Mouse (Mus musculus): ENCODE data around the gene Mre11a. TPM values are rescaled to one million over a fixed set of nuclear protein-coding genes. Genes with fewer than 3 reads are reported as not detected.

Mre11a gene
- polyA plus RNA-seq, 1 experiment from 2014 or later = 10.8 TPM

DNA sequence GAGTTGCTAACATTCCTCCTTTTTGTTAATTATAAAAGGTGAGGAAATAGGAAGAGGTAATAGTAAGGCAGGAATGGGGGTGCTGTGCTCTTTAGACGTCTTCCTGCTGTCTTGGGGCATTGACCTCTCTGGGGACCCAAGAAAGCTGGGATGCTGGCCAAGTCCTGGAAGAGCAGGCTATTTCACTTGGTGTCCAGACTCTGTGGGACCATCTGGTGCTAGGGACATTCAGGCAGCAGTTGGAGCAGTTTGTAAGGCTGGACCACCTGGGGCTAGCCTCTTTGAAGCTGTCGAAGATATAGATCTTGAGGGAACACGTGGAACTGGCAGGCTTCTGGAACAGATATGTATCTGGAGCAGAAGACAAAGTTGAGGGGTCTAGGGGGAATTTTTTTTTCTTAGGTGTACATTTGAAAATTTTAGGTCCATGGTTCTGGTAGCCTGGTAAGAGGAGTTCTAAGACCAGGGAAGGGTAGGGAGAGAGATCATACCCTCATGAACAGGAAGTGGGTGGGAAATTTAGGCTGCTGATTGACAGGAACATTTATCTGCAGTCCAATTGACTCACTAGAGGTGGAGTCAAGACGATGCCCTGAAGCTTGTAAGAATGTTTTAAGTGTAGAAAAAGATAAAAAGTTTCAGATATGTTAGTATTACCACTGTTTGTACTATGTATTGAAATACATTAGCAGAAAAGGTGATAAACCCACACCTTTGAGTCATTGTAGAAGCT lies 72.6 kb downstream of the Mre11a start:
- H3K27ac ChIP-seq (replicated peaks) = no peak overlapping the region
- no peak overlapping the region for H3K4me2 ChIP-seq
- no peaks in the 10 kb centered on the region for H3K9me3 ChIP-seq (replicated peaks)
- no peaks in the 10 kb centered on the region for H3K36me3 ChIP-seq
- peaks cover 12% of the 10 kb centered on the region for H3K4me1 ChIP-seq
- 52% methylated on average over 4 of the region's 4 CpGs for WGBS
- no peak overlapping the region for H3K9ac ChIP-seq (replicated peaks)
- peaks cover 30% of the 10 kb centered on the region for H3K27me3 ChIP-seq (replicated peaks)
- H3K4me3 ChIP-seq (replicated peaks) = no peak overlapping the region
- no peak for ATAC-seq (ENCODE audit: low FRiP score)

DNA sequence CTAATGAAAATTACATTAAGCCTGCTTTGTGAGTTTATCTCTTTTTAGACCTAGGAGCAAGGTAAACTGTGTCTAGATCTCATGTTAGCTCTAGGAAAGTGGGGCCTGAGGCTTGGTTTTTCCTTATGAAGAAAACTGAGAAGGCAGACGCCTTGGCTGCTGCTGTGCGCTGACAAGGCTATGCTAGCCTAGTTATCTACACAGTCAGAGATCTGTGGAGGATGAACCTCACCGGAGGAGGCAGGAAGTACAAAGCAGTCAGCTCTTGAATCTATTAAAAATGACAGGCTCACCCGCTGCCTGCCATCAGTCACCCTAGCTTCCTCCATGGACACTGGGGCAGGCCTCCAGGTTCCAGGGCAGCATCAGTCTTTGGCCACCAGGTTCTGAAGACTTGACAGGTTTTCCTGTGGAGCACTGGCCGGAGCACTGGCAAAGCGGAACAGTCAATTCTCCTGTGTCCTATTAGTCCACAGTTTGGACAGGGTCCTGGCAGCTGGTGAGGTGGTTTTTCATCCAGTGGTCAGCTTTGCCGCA lies 73.8 kb downstream of the Mre11a start:
- H3K4me1 ChIP-seq = peaks cover 12% of the 10 kb centered on the region
- no peak for ATAC-seq (ENCODE audit: low FRiP score)
- WGBS = 83% methylated on average over 7 of the region's 7 CpGs
- no peak overlapping the region for H3K9ac ChIP-seq (replicated peaks)
- H3K36me3 ChIP-seq = no peaks in the 10 kb centered on the region
- H3K27ac ChIP-seq (replicated peaks) = no peak overlapping the region
- no peak overlapping the region for H3K4me2 ChIP-seq
- H3K27me3 ChIP-seq (replicated peaks) = peaks cover 31% of the 10 kb centered on the region
- no peak overlapping the region for H3K4me3 ChIP-seq (replicated peaks)
- H3K9me3 ChIP-seq (replicated peaks) = no peaks in the 10 kb centered on the region

DNA sequence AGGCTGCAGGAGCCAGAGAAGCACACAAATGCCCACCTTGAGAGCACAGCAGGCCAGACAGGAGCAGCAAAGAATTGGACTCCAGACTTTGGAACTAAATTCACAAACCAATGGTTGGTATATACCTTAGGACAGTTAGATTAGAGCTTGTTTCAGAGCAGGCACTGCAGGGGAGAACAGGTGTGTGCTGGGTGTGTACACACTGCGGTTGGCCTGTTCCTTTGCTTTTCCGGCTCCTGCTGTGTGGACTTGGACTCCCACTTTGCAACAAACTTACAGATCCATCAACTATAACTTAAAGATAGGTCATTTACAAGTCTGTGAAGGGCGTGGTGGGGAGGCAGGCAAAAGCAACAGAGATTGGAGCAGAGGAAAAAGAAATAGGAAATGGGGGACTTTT lies 74.3 kb downstream of the Mre11a start:
- no peak for ATAC-seq (ENCODE audit: low FRiP score)
- Histone ChIP-seq H3K4me2 (no peak overlapping the region), H3K4me3 (replicated peaks) (no peak overlapping the region), H3K27ac (replicated peaks) (no peak overlapping the region), H3K9me3 (replicated peaks) (no peaks in the 10 kb centered on the region), H3K4me1 (peaks cover 12% of the 10 kb centered on the region), H3K36me3 (no peaks in the 10 kb centered on the region), H3K27me3 (replicated peaks) (peaks cover 31% of the 10 kb centered on the region), H3K9ac (replicated peaks) (no peak overlapping the region)
- 87% methylated on average over 3 of the region's 3 CpGs for WGBS

DNA sequence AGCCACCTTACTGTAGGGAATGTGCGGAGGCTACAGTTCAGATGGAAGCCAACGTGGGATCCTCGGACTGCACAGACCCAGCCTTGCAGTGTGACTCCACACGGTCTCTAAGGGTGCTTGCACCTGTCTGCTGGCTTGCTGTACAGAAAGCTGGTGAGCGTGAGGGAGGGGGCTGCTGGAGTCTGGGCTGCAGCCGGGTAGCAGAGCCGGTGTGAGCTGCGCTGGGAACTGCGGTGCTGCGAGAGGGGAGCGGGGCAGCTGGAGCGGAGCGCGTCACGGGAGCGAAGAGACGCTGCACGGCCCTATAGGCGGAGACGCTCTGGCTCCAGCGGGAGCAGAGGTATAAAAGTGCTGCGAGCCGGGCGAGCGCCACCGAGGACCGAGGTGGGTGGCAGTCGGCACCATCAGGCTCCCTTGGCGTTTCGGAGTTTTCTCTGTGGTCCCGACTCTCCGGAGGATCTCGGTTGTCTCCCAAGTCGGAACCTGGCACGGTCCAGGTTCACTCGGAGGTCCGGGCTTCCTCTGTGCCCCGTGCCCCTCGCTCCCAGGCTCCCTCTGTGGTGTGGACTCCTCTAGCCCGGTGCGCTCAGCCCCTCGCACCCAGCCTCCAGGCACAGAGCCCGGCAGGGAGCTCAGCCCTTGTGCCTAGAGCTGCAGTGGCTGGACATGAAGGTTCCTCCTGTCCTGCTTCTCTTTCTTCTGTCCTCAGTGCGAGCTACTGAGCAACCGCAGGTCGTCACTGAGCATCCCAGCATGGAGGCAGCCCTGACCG lies 75.6 kb downstream of the Mre11a start, which contains the start of gene Gpr83:
Gene Gpr83, plus strand, starts transcription at position 343 of the 772 bp plus-strand sequence.
- Histone ChIP-seq H3K9ac (replicated peaks) (peak within 1 kb of the TSS; percentile 43), H3K27ac (replicated peaks) (no peak within 1 kb of the TSS), H3K4me1 (peaks cover 12% of the 10 kb centered on the region), H3K27me3 (replicated peaks) (peaks cover 31% of the 10 kb centered on the region), H3K4me3 (replicated peaks) (peak within 1 kb of the TSS; percentile 46), H3K9me3 (replicated peaks) (no peaks in the 10 kb centered on the region), H3K36me3 (no peaks in the 10 kb centered on the region), H3K4me2 (peak within 1 kb of the TSS; percentile 97)
- ATAC-seq (ENCODE audit: low FRiP score) = peak; percentile 87
- WGBS = 3% methylated on average over 47 of the region's 47 CpGs

DNA sequence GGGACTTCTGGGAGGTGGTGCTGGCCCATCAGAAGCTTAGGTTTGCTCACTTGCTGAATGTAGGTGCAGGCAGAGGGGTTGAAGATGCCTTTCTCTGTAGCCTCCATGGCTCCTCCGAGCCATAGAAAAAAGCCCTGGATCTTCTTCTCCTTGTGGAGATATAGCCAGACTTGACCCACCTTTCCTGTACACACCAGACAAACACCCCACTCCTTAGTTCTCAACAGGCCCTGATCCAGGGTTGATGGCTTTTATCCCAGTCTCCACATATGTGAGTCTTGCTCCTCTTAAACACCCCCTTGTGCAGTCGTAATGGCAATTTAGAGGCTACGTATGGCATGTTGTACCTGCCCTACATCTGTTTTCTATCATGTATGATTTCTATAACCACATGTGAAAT lies 78.7 kb downstream of the Mre11a start:
- no peak overlapping the region for H3K27ac ChIP-seq (replicated peaks)
- H3K4me2 ChIP-seq = no peak overlapping the region
- no peak overlapping the region for H3K4me3 ChIP-seq (replicated peaks)
- no peaks in the 10 kb centered on the region for H3K9me3 ChIP-seq (replicated peaks)
- no peaks in the 10 kb centered on the region for H3K36me3 ChIP-seq
- 94% methylated on average over 3 of the region's 3 CpGs for WGBS
- no peak overlapping the region for H3K9ac ChIP-seq (replicated peaks)
- H3K4me1 ChIP-seq = peaks cover 12% of the 10 kb centered on the region
- ATAC-seq (ENCODE audit: low FRiP score) = no peak
- peaks cover 31% of the 10 kb centered on the region for H3K27me3 ChIP-seq (replicated peaks)

DNA sequence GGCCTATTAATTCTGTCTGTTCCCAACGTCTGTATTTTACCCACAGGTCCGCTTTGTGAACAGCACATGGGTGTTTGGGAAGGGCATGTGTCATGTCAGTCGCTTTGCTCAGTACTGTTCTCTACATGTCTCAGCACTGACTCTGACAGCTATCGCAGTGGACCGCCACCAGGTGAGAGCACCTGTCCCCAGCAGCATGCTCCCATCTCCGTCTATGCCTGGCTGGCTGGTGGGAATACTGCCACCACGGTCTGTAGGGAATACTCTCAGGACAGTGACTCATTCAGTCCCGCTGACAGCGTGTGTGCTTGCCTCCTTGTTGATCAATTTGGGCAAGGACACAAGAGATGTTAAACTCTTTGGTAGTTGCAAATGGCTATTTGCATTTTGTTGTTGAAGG lies 80.3 kb downstream of the Mre11a start:
- WGBS = 82% methylated on average over 9 of the region's 9 CpGs
- no peaks in the 10 kb centered on the region for H3K9me3 ChIP-seq (replicated peaks)
- no peaks in the 10 kb centered on the region for H3K36me3 ChIP-seq
- no peak overlapping the region for H3K4me2 ChIP-seq
- no peak for ATAC-seq (ENCODE audit: low FRiP score)
- no peak overlapping the region for H3K9ac ChIP-seq (replicated peaks)
- peaks cover 10% of the 10 kb centered on the region for H3K4me1 ChIP-seq
- H3K27ac ChIP-seq (replicated peaks) = no peak overlapping the region
- peaks cover 16% of the 10 kb centered on the region for H3K27me3 ChIP-seq (replicated peaks)
- H3K4me3 ChIP-seq (replicated peaks) = no peak overlapping the region

DNA sequence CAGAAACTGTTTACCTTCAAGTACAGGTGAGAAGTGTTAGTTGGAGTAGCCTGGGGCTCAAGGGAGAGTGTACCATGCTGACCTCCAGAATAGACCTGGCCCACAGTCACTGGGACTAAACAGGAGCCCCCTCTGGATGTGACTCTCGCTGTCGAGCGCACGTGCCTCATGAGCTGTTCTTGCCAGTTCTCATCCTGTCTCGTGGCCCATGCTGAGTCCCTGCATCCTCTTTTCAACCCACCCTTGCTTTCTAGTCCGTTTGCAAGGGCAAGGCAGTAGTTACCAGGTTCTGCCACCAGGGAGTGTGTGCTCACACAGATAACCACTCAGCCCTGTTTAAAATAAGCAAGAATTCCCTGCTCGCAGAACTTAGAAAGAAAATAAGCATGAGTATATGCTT lies 82.5 kb downstream of the Mre11a start:
- Histone ChIP-seq H3K27me3 (replicated peaks) (peaks cover 2% of the 10 kb centered on the region; the same call in 1 of the 2 replicates), H3K36me3 (no peaks in the 10 kb centered on the region), H3K9ac (replicated peaks) (no peak overlapping the region), H3K4me1 (peaks cover 2% of the 10 kb centered on the region; the same call in 1 of the 2 replicates), H3K27ac (replicated peaks) (no peak overlapping the region), H3K9me3 (replicated peaks) (no peaks in the 10 kb centered on the region), H3K4me2 (no peak overlapping the region), H3K4me3 (replicated peaks) (no peak overlapping the region)
- ATAC-seq (ENCODE audit: low FRiP score) = peak; percentile 64; the same call in 1 of the 2 replicates
- 42% methylated on average over 7 of the region's 7 CpGs for WGBS

DNA sequence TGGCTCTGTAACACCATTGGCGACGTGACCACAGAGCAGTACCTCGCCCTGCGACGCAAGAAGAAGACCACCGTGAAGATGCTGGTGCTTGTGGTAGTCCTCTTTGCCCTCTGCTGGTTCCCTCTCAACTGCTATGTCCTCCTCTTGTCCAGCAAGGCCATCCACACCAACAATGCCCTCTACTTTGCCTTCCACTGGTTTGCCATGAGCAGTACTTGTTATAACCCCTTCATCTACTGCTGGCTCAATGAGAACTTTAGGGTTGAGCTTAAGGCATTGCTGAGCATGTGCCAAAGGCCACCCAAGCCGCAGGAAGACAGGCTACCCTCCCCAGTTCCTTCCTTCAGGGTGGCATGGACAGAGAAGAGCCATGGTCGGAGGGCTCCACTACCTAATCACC lies 83.9 kb downstream of the Mre11a start:
- Histone ChIP-seq H3K4me1 (peaks cover 13% of the 10 kb centered on the region), H3K27me3 (replicated peaks) (no peaks in the 10 kb centered on the region), H3K36me3 (no peaks in the 10 kb centered on the region), H3K4me3 (replicated peaks) (no peak overlapping the region), H3K4me2 (no peak overlapping the region), H3K9me3 (replicated peaks) (no peaks in the 10 kb centered on the region), H3K27ac (replicated peaks) (no peak overlapping the region), H3K9ac (replicated peaks) (no peak overlapping the region)
- ATAC-seq (ENCODE audit: low FRiP score) = no peak
- WGBS = 97% methylated on average over 8 of the region's 8 CpGs

DNA sequence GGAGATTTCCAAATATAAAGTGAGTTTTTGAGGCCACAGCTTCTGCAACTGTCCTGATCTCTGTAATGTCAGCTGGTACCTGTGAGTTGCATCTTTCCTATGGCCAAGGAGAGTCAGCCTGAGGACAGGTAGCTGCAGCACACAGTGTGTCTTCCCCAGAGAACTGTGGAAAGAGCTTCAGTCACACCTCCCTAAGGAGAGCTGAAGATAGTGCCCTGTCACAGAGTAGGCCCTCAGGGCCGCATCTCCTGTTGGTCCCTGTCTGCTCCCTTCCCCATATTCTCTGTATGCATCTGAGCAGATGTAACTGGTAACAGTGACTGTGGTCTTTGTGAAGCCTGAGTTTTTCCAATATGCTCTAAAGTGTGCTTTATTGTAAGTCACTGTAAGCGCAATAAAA lies 85.9 kb downstream of the Mre11a start:
- H3K27me3 ChIP-seq (replicated peaks) = no peaks in the 10 kb centered on the region
- WGBS = 95% methylated on average over 2 of the region's 2 CpGs
- ATAC-seq (ENCODE audit: low FRiP score) = no peak

DNA sequence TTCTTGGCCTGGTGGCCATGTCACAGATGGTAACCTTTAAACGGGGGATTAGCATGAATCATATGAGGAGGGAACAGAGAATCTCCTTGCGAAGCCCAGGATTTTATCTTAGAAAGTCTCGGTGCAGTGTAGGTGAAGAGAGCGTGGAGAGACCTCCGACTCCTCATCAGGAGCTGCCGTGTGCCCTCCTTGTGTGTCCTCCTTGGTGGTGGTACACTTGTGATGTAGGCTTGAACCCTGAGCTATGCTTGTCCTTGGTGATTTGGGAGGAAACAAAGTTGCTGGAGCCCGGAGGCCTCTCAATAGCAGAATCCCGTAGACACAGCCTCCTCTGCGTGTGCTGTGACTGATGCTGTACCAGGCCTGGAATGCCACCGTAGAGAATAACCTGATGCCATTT lies 86.3 kb downstream of the Mre11a start:
- Histone ChIP-seq H3K27me3 (replicated peaks) (no peaks in the 10 kb centered on the region), H3K9ac (replicated peaks) (no peak overlapping the region), H3K36me3 (no peaks in the 10 kb centered on the region), H3K27ac (replicated peaks) (no peak overlapping the region), H3K4me3 (replicated peaks) (no peak overlapping the region), H3K4me2 (no peak overlapping the region), H3K9me3 (replicated peaks) (no peaks in the 10 kb centered on the region), H3K4me1 (peaks cover 13% of the 10 kb centered on the region)
- ATAC-seq (ENCODE audit: low FRiP score) = no peak
- 91% methylated on average over 10 of the region's 10 CpGs for WGBS

More for the DNA sequence above, 85.9 kb downstream of the Mre11a start:
- Histone ChIP-seq H3K4me1 (peaks cover 13% of the 10 kb centered on the region), H3K4me3 (replicated peaks) (no peak overlapping the region), H3K9me3 (replicated peaks) (no peaks in the 10 kb centered on the region), H3K9ac (replicated peaks) (no peak overlapping the region), H3K36me3 (no peaks in the 10 kb centered on the region), H3K4me2 (no peak overlapping the region), H3K27ac (replicated peaks) (no peak overlapping the region)

DNA sequence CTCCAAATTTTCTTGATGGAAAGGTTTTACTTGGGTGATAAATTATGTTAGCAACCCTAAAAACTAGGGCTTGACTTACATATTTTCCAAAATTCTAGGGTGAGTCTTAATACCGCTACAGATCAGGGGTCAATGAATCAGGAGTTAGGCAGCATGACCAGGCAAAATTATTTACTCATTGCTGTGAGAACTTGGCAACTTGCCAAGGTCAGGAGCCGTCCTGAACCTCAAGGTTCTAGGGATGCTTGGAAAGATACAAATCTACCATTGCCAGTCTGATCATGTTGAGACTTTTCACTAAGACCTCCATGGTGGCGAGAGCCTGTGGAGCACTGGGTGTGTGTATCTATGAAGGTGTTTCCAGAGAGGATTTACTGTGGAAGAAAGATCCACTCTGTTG lies 87.1 kb downstream of the Mre11a start:
- H3K27me3 ChIP-seq (replicated peaks) = no peaks in the 10 kb centered on the region
- peaks cover 13% of the 10 kb centered on the region for H3K4me1 ChIP-seq

More for the DNA sequence above, 87.1 kb downstream of the Mre11a start:
- no peak overlapping the region for H3K9ac ChIP-seq (replicated peaks)
- H3K4me3 ChIP-seq (replicated peaks) = no peak overlapping the region
- H3K9me3 ChIP-seq (replicated peaks) = no peaks in the 10 kb centered on the region
- ATAC-seq (ENCODE audit: low FRiP score) = no peak
- no peak overlapping the region for H3K4me2 ChIP-seq
- H3K36me3 ChIP-seq = no peaks in the 10 kb centered on the region
- H3K27ac ChIP-seq (replicated peaks) = no peak overlapping the region
- WGBS = 60% methylated on average over 3 of the region's 3 CpGs
